Mouse (Mus musculus): Measurements from ENCODE around the gene Anln.
A peak's percentile ranks its signal among the peaks of the same experiment; 100 is the strongest.

Gene Anln

DNA sequence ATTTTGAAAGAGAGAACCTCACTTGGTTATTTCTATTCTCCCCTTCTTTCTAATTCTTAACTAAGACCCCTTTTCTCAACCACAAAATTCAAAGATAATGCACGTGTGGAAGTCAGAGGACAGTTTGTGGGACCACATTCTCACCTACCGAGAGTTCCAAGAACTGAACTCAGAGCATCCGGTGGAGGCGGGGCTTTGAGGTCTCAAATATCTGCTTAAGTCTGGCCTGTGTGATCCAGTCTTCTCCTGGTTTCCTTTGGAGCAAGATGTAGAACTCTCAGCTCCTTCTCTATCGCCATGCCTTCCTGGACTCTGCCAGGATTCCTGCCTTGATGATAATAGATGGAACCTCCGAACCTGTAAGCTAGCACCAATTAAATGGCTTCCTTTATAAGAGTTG, 13.0 kb upstream of the Anln start:
- DNase-seq (ENCODE audit: low spot score in 2 of 2): no peak

DNA sequence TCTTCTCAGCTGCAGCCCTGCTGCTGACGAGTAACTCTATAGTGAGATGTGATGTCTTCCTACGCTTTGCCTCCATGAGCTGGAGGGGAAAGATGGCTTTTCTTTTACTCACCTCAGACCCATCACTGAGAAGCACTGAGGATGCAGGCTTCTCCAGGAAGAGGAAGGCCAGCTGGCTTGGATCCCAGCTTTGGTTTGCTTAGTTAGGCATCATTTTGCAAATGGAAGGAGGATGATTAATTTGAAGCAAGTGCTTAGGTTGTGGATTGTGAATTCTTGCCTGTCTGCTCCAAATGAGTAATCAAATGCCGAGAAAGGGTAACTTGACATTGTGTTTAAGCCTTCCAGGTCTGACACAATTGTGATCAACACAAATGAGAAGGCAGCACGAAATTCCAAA, 10.0 kb upstream of the Anln start:
- no peak for DNase-seq (ENCODE audit: low spot score in 2 of 2)

DNA sequence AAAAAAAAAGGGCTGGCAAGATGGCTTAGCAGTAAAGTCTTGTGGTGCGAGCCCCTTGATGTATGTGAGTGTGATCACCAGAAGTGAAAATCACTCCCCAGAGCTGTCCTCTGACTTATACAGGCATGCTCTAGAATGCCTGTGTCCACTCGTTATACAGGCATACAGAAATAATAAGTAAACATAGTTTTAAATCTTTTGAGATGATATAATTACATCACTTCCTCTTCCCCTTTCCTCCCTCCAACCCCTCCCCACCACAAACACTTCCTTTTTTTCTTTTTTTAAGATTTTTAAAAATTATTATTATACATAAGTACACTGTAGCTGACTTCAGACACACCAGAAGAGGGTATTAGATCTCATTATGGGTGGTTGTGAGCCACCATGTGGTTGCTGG, 5.7 kb upstream of the Anln start:
- DNase-seq (ENCODE audit: low spot score in 2 of 2): no peak

DNA sequence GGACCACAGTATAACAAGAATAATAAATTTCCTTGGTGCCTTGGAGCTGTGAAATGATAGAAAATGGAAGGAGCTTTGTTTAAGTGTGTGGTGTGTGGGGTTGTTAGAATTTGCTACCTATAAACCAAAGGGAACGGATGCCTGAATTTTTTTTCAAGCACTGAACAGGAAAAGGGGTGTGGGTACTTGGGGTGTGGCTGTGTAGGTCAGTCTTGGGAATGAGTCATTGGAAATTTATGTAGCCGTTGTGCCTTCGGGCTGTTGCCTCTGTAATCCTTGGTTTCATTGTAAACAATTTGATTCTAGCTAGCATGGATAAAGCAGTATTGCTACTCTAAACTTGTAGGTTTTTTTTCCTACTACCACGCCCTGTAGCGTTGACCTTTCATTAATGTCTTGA, 1.4 kb upstream of the Anln start:
- no peak for DNase-seq (ENCODE audit: low spot score in 2 of 2)

DNA sequence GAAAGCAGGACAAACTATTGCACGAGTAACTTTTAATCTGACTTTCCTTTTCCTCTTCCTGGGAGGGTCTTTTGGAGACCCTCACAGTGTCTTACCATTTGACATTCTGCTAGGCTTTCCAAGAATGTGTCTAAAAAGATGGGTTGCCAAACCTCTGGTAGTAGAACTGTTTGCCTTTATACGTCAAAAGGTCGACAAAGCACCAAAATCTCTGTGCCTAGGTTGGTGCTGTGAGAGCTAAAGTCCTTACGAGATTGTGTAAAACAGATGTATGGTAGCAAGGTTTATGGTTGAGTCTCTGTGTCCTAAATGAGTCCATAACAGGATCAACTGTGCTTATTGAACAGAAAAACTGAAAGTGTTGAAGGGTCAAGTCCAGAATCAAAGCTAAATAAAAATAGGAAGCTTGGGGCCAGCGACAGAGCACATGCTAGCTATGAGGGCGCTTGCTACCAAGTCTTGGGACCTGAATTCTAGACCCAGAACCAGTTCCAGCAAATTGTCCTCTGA, 803 bp upstream of the Anln start:
- DNase-seq (ENCODE audit: low spot score in 2 of 2): no peak

DNA sequence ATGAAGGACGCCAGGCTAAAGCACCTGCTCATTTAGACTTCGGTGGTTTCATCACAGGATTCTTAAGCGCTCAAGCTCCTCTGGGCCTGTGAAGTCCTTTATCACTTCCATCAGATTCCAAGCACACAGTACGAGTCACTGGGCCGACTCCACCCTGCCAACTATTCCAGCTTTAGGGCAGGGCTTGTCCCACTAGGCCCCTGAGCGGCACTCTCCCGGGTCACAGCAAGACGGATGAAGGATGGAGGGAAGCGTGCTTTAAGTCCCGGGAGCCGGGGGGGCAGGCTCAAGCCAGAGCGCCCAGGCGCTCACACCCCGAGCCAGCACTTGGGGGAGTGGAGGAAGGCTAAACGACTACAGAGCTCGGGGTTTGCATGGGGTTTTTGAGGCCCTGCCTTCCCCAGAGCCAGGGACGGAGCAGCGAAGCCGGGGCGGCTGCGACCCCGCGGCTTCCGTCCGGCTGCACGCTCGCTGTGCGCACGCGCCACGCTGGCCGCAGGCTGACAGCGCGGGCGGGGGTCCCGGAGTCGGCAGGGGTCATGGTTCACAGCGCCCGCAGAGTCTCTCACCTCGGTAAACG, 497 bp downstream of the Anln start:
- DNase-seq (ENCODE audit: low spot score in 2 of 2): peak in 1 of 2 experiments; percentile 31

DNA sequence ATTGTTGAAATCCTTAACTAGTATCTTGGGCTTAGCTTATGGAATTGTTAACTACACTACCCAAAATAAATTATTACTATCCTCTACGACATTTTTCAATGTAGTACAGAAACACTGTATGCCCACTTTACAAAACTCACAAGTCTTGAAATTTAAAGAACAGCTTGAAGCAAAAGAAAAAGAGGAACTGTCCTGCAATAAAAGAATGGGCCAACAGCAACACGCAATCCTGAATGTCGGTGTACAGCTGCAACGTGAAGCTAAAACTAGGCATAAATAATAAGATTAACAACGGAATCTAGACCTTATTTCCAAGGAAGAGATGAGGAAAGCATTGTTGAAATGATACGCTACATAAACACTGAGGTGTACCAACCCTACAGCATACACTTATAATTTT, 1.1 kb downstream of the Anln start:
- DNase-seq (ENCODE audit: low spot score in 2 of 2): no peak

DNA sequence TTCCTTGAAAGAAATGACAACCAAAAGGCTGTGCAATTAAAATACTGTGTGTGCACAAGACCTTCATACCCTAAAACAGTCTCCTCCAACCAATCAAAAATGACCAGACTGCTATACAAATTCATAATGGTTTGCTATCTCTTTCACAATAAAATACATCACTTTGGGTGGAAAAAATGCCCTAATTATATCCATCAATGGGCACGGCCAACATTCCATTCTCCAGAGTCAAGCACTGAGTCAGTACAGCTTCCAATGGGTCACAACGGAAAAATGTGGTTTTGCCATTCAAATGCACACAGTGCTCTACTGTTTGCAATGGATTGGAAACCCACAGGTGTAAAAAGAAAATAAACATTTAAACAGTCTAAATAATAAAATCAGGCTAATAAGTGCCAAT, 3.1 kb downstream of the Anln start:
- no peak for DNase-seq (ENCODE audit: low spot score in 2 of 2)

DNA sequence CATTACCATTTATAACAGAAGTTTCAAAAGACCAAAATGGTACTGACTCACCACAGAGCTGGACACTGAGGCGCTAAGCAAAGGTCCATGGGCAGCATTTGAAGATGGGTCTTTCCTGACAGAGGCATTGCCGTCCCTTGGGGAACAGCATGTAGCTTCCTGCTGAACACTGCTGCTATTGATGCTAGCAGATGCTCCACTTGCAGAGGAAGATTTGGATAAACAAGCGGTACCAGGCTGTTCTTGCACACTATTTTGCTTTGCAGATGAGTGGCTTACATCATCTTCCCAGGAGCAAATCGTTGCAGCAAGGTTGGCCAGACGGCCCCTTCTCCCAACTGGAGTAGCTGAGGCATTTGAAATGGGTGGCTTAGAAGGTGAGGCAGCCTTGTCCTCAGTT, 12.9 kb downstream of the Anln start:
- DNase-seq (ENCODE audit: low spot score in 2 of 2): peak; percentile 30 to 33

DNA sequence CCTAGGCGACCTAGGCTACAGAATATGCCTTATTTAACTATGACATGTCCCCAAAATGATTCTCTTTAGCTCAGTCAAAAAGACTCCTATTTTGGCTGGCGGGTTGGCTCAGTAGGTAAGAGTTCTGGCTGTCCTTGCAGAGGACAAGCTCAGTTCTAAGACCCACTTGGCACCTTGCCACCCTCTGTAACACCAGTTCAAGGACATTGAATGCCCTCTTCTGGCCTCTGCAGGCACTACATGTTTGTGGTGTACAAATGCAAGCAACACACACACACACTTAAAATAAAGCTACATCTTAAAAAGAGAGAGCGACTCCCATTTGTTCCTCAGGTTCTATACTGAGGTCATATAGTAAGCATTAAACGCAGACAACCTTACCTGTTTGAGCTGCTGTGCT, 16.2 kb downstream of the Anln start:
- no peak for DNase-seq (ENCODE audit: low spot score in 2 of 2)

DNA sequence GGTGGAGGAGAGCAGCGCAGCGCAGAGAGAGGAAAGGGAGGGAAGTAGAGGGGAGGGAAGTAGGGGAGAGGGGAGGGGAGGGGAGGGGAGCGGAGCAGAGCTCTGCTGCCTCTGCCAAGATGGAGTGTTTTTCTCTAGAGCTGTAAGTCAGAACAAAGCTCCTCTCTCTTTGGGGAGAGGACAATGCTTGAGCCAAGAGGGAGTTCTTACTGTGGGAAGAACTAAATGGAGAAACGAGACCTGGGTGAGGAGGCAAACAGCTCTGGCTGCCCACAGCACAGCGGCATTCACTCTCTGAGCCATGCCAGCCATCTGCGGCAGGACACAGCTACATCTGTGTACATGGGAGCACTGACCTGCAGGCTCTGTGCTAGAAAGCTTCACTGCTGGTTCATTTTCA, 21.0 kb downstream of the Anln start:
- no peak for DNase-seq (ENCODE audit: low spot score in 2 of 2)

DNA sequence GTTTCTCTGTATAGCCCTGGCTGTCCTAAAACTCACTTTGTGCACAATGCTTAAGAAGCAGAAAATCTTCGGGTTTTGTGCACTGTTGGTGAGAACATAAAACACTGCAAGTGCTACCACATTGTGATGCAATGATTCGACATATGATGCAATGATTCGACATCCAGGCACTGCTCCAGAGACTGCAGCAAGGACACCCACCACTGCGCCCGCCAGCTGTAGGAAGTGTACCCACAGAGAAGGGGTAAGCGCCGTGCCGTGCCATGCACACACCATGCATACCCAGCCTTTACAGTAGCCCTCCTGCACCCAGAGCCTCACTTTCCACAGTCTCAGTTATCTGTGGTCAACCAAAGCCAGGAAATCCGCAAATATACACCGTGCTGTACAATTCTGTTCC, 22.4 kb downstream of the Anln start:
- no peak for DNase-seq (ENCODE audit: low spot score in 2 of 2)

DNA sequence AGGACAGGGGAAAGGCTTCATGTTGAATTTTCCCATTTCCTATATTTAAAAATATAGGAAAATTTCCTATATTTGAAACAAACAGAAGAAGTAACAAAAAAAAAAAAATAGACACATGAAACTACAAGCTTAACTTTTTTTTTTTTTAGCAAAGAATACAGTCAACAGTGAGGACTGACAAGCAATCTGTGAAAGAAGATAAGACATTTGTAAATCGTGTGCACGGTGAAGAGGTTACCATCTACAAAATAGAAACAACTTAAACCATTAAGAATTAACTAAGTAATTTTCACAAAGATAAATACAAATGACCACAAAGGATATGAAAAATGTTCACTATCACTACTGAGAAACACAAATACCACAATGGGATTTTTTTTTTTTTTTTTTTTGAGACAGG, 22.8 kb downstream of the Anln start:
- no peak for DNase-seq (ENCODE audit: low spot score in 2 of 2)

DNA sequence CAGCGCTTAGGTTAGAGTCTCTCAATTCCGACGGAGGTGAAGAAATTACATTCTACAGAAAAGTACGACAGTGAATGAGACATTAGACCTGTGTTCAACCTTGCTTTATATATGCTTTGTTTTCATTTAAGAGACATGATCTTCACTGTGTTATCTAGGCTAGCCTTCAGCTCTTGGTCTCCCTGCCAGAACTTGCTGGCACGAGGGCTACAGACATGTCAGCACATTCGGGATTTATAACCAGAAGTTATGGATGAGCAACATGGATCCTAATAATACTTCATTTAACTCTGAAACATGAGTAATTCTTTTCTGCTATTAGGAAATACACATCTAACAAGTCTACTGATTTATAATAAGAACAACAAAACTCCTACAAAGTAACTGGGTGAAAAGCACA, 28.1 kb downstream of the Anln start:
- DNase-seq (ENCODE audit: low spot score in 2 of 2): no peak

DNA sequence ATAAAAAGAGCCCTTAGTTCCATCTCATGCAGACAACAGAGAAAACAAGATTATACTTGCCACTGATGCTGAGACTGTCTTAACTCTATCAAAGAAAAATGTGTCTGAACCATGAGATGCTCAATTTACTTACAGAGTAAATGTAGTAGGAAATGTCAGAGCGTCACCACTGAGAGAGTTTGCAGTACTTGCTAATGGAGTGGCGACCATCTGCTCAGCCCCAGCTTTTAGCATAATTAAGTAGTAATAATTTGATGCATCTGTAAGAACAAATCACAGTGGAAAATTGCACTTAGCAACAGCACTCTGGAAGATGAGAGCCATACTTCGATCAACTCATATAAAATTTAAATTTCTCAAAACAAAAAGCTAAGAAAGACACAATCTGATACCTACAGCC, 33.1 kb downstream of the Anln start:
- no peak for DNase-seq (ENCODE audit: low spot score in 2 of 2)

DNA sequence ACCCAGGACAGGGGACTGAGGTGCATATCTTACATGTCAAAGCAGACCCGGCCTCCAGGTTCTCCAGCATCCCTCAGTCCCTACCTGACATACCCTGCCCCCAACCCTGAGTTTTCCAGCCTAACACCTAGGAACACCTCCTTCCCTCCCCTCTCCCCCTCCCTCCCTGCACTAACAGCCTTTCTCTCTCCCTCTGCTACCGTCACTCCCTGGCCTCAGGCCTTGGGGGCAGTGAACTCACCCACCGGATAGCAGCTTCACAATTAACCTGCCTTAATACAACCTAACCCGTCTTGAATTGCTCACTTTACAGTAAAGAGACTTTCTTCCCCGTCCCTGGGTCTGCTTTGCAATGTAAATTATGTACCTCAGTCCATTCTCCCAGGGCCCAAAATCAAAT, 35.1 kb downstream of the Anln start:
- DNase-seq (ENCODE audit: low spot score in 2 of 2): no peak

DNA sequence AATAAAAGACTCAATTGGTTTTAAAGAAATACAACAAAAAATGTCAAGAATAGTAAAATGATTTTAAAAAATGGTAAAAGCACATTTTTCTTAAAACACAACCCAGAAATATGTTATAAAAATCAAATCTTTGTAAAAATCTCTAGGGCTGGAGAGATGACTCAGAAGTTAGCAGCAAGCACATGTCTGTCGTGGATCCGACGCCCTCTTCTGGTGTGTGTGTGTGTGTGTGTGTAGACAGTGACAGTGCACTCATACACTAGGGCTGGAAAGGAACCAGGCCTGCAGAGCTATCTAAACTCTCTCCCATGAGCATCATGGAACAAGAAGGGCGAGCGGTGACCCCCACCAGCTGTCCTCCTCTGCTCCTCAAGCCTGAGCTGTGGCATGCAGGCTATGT, 35.5 kb downstream of the Anln start:
- DNase-seq (ENCODE audit: low spot score in 2 of 2): no peak

DNA sequence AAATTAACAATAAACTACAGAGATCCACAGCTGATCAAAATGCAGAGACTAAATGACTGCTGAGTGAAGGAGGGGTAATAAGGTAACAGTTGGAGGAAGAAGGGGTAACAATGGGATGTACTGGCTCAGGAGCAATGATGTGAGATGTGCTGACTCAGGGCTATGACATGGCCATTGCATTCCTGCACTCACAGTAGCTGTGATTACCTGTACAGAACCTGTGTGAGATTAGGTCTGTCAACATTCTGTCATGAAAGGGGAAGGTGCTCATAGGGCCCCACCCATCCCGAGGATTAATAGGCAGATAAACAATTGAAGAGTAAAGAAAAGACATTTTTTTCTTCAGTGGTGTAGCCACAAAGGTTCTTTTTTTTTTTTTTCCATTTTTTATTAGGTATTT, 48.7 kb downstream of the Anln start:
- DNase-seq (ENCODE audit: low spot score in 2 of 2): no peak

DNA sequence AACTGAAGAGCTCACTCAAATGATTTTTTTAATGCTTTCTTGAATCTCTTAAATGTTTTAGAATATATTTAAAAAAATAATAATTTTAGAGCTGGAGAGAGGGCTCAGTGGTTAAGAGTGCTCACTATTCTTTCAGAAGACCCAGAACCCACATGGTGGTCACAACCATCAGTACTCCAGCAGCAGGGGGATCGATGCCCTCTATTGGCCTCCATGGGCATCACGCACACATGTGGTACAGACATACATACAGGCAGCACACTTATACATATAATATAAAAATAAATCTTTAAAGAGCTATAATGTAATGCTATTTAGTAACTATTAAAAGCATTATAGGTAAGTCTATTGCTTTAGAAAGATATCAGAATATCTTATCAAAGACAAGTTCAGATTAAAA, 51.8 kb downstream of the Anln start:
- DNase-seq (ENCODE audit: low spot score in 2 of 2): no peak

DNA sequence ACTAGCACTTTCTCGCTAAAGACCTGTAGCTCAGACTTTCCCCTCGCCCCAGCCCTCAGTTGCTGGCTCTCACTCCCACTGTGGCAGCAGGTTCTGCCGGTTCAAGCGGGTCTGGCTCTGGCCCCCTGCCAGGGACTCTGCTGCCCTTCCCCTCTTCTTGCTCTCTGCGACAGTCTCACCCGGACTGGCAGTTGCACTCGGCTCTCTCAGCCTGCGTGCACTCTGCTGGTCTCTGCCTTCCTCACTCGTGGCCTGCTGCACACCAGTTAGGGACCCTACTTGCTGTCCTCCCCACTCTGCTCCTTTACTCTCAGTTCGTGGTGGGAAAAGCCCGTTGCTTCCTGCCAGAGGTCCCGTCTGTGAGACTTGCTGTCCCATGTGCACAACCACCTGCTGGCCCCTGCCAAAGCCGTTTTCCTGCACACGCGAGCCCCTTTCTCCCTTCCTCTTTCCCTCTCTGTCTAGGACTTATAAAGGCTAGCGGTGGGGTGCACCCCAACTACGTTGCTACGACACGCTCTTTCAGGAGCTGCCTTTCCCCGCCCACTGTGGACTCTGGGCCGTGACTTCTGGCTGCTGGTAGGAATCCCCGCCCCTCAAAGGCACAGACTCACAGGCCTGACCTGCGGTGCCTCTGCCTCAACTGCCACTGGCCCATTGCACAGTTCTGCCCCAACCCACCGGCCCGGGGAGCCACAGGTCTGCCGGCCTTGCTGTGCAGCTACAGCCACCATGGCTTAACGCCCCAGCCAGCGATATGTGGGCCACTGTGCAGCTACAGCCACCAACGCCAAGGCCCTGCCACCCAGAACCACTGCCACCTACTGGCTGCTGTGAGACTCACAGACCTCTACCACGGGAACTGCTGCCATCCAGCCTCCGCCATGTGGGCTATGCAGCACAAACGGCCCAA, 61.3 kb downstream of the Anln start:
- DNase-seq (ENCODE audit: low spot score in 2 of 2): peak; percentile 80 to 87

DNA sequence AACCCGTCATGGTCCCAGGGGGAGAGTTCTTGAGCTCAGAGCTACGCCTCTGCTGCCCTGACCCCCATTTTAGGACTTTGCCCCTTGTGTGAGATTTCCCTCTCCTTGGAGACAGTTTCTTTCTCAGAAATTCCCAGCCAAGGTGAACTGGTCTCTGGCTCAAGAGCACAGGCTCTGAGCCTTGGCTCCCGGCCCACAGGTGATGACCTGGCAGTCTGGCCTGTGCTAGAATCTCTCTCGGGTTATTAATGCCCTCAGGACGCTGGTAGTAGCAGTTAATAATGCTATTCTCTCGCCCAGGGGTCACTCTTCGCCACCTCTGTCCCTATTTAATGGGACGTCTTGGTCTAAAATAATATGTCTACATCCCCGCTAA, 61.9 kb downstream of the Anln start:
- no peak for DNase-seq (ENCODE audit: low spot score in 2 of 2)

DNA sequence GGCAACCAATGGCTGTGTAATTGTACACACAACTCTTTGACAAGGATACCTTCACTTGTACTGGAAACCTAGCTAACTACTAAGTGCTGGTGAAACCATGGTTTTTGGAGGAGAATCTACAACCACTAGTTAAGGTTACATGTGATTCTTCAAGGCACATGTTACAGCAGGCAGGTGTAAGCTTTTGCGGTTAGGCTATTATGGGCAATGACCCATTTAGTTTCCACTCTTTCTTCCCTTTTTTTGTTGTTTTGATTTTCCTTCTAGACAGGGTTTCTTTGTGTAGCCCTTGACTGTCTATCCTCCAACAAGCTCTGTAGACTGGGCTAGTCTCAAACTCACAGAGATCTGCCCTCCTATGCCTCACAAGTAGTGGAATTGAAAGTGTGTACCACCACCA, 64.4 kb downstream of the Anln start:
- DNase-seq (ENCODE audit: low spot score in 2 of 2): no peak

DNA sequence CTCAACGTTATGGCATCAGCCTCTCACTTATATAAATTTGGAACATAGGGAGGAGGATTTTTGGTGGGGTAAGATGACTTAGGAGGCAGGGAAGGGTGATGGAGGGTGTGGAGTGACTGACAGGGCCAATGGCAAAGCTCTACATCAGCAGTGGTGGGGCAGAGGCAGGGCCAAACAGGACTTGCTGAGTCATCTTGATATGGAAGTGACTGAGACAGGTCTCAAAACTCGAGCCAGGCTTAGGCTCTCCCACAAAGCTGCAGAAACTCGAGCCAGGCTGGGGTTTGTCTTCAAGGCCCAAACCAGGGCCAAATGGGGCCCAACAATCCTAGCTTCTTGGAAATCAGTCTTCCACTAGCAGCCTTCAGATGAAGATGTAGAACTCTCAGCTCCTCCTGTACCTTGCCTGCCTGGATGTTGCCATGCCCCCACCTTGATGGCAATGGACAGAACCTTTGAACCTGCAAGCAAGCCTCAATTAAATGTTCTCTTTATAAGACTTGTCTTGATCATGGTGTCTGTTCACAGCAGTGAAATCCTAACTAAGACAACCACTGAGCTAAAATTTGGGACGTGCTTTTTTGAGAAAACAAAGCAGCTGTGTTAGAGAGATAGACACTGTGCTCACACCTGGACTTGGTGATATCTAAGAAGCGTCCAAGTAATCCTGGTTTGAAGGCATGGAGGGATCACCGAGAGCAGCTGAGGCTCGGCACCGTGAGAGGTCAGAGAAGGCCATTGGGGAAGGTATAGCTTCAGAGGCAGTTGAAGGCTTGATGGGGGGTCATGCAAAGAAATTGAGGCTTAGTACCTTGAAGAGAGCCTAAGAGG, 66.4 kb downstream of the Anln start:
- no peak for DNase-seq (ENCODE audit: low spot score in 2 of 2)

All from right cerebral cortex, postnatal 10 days (tissue).